Mouse (Mus musculus) forebrain, embryonic 16.5 days (tissue): ENCODE data around the gene Cdt1. TPM values are rescaled to one million over a fixed set of nuclear protein-coding genes. Genes with fewer than 3 reads are reported as not detected.

Source experiments
- ATAC-seq: fragments of 200-750 bp; cut with Nextera tagmentation; 2 replicates; pipeline ENCODE4 v1.8.0; 2017; ENCODE audit warnings: mild to moderate bottlenecking, moderate library complexity
- H3K27ac ChIP-seq: fragments of 300-500 bp; sonication (generic); 2 replicates; pipeline ENCODE4 v1.5.1; 2014; ENCODE audit warnings: low read length, control low read depth
- H3K27me3 ChIP-seq: fragments of 300-500 bp; sonication (generic); replicated peaks from 2 replicates; pipeline ENCODE4 v1.6.1; 2014; ENCODE audit warnings: low read length; ENCODE audit not compliant: control insufficient read depth, insufficient read depth
- H3K36me3 ChIP-seq: fragments of 300-500 bp; sonication (generic); 2 replicates; pipeline ENCODE4 v1.6.1; 2014; ENCODE audit not compliant: control insufficient read depth, insufficient read depth
- H3K4me1 ChIP-seq: fragments of 300-500 bp; sonication (generic); replicated peaks from 2 replicates; pipeline ENCODE4 v1.6.1; 2014; ENCODE audit warnings: low read length; ENCODE audit not compliant: control insufficient read depth, insufficient read depth
- H3K4me2 ChIP-seq: fragments of 300-500 bp; sonication (generic); 2 replicates; pipeline ENCODE4 v1.6.1; 2014; ENCODE audit warnings: mild to moderate bottlenecking, low read length, control low read depth
- H3K4me3 ChIP-seq: fragments of 300-500 bp; sonication (generic); replicated peaks from 2 replicates; pipeline ENCODE4 v1.5.1; 2014; ENCODE audit warnings: mild to moderate bottlenecking, low read length, control low read depth
- H3K9ac ChIP-seq: fragments of 300-500 bp; sonication (generic); replicated peaks from 2 replicates; pipeline ENCODE4 v1.6.1; 2014; ENCODE audit warnings: low read depth, low read length, control low read depth
- H3K9me3 ChIP-seq: fragments of 300-500 bp; sonication (generic); 2 replicates; pipeline ENCODE4 v1.6.1; 2016; ENCODE audit warnings: low read length; ENCODE audit not compliant: control insufficient read depth
- WGBS: fragments of 180-500 bp; shearing (Covaris S2); extraction: QIAGEN DNeasy Blood & Tissue Kit; methylation state at CpG from one replicate; pipeline ENCODE4 v1.1.7; 2014; 5-methylcytosine and 5-hydroxymethylcytosine counted together
- microRNA-seq: library from miRNA; unstranded; fragments of <30 nt; microRNA quantifications from one replicate; pipeline ENCODE4, GENCODE M21; 2017
- polyA plus RNA-seq: library from polyadenylated mRNA; unstranded; fragments of >200 nt; fragmentation: Nextera tagmentation; extraction: Ambion mirVana; gene quantifications from 2 replicates; pipeline ENCODE4 v1.2.1, GENCODE M21; 2015

Gene Cdt1
- polyA plus RNA-seq, 1 experiment from 2014 or later, result 12.0 TPM

DNA sequence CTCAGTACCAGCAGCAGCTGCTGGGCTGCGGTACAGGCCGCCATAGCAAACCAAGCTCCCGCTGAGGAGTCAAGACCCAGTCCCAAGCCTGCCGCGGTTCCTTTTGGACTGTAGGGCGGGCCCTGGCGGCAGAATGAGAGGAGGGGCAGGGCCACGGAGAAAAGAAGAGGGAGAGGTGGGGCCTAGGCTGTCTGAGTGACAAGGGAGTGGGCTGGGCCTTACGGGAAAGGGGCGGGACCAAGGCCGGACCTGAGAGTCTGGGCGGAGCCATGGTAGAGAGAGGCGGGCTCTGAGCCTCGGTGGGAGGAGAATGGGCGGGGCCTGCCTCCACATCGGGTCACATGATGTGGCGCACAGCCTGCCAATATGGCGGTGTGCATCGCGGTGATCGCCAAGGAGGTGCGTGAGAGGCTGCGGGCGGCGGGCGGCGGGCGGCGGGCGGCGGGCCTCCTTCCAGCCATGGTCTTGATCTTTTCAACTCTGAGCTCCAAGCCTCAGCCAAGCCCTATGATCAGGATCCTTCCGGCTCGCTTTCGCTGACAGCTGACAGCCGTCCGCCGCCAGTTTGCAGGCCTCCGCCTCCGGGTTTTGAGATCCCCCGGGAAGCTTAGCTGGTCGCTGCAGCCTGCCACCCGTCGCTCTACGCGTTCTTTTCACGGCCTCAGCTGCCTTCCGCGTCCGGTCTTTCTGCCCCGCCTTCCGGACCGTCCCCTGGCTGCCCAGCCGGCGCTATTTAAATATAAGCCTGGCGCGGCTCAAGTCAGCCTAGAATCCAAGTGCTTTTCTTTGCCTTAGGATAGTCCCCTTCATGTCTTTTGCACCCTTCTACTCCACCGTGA is 43.7 kb downstream of the Cdt1 start, which contains the start of the genes Galns and Trappc2l:
Galns (minus strand) TSS at position 169 of the 839 bp plus-strand sequence.
Trappc2l (plus strand) TSS at position 346 of the 839 bp plus-strand sequence.
- H3K4me2 ChIP-seq, result peak within 1 kb of the TSS; percentile 93
- H3K4me3 ChIP-seq, result peak within 1 kb of the TSS; percentile 62
- under 1% methylated on average over 46 of the region's 57 CpGs for WGBS
- H3K36me3 ChIP-seq, result no peaks in the 10 kb centered on the region
- peaks cover 16% of the 10 kb centered on the region for H3K4me1 ChIP-seq
- H3K27ac ChIP-seq, result peak within 1 kb of the TSS; percentile 83
- H3K27me3 ChIP-seq, result no peaks in the 10 kb centered on the region
- H3K9ac ChIP-seq, result peak within 1 kb of the TSS; percentile 79
- ATAC-seq, result peak; percentile 98
- H3K9me3 ChIP-seq, result no peaks in the 10 kb centered on the region

DNA sequence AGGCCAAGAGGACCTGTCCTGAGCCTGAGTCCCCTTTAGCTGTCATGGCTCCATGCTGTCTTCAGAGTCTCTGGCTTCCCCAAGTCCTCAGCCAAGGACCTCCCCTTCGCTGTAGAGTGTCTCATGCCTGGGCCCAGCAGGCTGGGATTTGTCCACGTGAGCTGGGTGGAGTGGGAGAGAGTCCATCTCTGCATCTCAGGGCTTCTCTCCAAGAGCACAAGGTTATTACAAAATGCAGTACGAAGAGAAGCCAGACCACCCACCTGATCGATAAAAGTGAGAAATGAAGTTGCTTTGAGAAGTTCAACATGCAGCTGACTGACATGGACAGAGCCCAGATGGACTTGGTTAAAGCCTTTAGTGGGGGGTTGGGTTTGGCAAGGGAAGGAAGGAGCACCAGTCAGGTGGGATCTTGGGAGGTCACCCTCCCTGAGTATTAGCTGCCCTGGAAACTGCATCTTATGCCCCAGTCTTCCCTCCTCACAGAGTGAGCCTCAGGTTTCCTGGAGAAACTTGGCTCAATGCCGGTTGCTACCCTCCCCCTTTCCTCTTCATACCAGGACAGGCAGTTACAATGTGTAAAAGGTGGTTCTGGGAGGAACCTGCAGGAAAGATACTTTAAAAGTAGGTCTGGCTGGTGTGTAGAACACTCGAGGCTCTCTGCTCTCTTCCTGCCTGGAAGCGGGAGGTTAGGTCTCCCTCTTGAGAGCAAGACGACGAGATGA is 48.5 kb downstream of the Cdt1 start:
- H3K9me3 ChIP-seq, result no peaks in the 10 kb centered on the region
- no peaks in the 10 kb centered on the region for H3K27me3 ChIP-seq
- no peak overlapping the region for H3K4me2 ChIP-seq
- no peaks in the 10 kb centered on the region for H3K36me3 ChIP-seq
- ATAC-seq, result no peak
- H3K27ac ChIP-seq, result no peak overlapping the region
- H3K9ac ChIP-seq, result no peak overlapping the region
- no peak overlapping the region for H3K4me3 ChIP-seq
- H3K4me1 ChIP-seq, result peaks cover 11% of the 10 kb centered on the region
- 74% methylated on average over 9 of the region's 9 CpGs for WGBS

DNA sequence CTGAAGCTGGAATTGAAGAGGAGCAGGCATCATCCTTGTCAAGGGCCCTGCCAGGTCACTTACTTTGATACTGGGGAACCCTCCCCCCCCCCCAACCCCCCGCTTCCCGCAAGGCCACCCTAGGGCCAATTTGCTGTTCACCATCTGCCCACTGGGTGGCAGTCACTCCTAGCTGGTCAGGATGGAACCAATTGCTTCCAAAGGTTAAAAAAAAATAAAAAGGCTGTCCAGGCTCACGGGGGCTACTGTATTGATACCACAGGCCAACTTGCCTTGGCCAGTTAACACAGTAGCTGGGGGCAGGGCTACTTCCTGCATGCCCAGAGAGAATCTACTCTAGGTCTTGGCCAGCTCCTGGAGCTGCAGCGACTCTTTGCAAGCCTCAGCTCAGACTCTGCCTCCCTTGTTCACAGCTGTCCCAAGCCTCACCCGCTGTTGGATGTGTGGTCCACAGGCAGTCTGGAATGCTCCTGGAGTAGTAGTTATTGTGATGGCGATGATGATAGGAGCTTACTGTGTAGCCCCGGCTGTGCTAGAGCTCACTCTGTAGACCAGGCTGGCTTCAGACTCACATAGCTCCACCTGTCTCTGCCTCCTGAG is 50.2 kb downstream of the Cdt1 start:
- Histone ChIP-seq H3K9ac (no peak overlapping the region), H3K27ac (no peak overlapping the region), H3K4me1 (peaks cover 2% of the 10 kb centered on the region; the same call in 1 of the 2 replicates), H3K9me3 (no peaks in the 10 kb centered on the region), H3K36me3 (no peaks in the 10 kb centered on the region), H3K27me3 (no peaks in the 10 kb centered on the region), H3K4me2 (no peak overlapping the region), H3K4me3 (no peak overlapping the region)
- 31% methylated on average over 5 of the region's 7 CpGs for WGBS
- 0 out of 2 replicates have a peak, but pooled peaks have one; percentile 47 for ATAC-seq

DNA sequence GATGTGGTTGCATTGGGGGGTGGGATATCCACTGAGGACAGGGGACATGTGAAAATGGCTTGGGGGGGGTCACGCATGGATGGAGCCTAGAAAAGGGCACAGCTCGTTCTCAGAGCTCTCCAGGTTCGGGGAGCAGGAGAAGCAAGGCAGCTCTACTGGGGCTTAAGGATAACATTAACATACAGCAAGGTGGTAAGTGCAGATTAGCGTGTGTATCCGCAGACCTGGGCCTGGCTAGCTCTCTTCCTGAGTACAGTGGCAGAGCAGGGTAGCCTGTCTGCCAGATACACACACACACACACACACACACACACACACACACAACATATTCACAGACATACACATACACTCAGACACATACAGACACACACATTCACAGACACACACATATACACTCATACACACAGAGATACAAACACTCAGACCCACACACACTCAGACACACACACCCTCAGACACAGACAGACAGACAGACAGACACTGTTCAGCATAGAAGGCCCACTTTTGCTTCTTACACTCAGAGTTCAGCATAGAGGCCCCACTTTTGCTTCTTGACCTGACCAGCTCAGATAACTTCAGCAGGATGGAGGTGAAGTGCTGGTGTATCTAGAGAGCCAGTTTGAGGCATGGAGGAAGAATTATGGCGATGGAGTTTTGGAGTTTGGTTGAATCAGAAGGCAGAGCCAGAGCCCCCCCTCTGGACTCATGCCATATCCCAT is 51.0 kb downstream of the Cdt1 start:
- Histone ChIP-seq H3K9ac (no peak overlapping the region), H3K4me1 (peaks cover 2% of the 10 kb centered on the region; the same call in 1 of the 2 replicates), H3K9me3 (no peaks in the 10 kb centered on the region), H3K4me2 (no peak overlapping the region), H3K27ac (no peak overlapping the region), H3K27me3 (no peaks in the 10 kb centered on the region), H3K4me3 (no peak overlapping the region), H3K36me3 (no peaks in the 10 kb centered on the region)
- WGBS, result 68% methylated on average over 6 of the region's 6 CpGs
- ATAC-seq, result no peak

DNA sequence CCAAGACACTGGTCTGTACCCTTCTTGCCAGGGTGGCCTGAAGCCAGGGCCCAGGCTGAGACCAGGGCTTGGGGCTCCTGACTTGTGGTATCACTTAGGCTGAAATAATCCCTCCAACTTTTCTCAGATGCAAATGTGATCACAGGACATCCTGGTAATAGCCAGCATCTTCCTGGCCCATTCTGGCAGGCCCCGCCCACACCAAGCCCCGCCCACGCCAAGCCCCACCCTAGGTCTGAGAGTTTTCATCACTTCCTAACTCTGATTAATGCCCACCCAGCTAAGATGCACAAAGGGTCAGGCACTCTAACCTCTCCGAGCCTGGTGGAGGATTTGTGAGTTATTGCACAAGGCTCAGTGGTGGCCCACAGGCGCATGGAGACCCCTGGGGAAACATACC is 52.6 kb downstream of the Cdt1 start:
- H3K27ac ChIP-seq, result no peak overlapping the region
- H3K27me3 ChIP-seq, result no peaks in the 10 kb centered on the region
- peaks cover 2% of the 10 kb centered on the region; the same call in 1 of the 2 replicates for H3K4me1 ChIP-seq
- no peaks in the 10 kb centered on the region for H3K9me3 ChIP-seq
- H3K4me3 ChIP-seq, result no peak overlapping the region
- H3K4me2 ChIP-seq, result no peak overlapping the region
- ATAC-seq, result no peak
- WGBS, result 38% methylated on average over 5 of the region's 5 CpGs
- H3K9ac ChIP-seq, result no peak overlapping the region
- no peaks in the 10 kb centered on the region for H3K36me3 ChIP-seq

DNA sequence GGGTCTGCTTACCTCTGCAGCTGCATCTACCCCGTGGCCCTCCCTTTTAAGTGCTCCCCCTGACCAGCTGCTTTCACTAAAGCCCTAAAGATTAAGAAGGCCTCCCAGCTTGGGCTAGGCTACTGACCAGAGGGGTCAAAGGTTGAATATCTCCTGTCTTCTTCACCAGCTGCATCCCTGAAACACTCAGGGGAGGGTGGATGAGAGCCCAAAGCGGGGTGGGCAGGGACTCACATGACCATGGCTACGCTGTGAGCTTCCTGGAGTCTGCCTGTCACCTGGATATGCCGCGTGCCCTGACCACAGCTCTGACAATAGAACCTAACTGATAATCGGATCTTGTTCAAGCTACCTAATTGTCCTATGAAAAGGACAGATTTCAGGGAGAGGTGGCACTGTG is 54.9 kb downstream of the Cdt1 start, which contains the start of gene Pabpn1l:
Pabpn1l (minus strand) TSS at position 13 of the 400 bp plus-strand sequence.
- no peak within 1 kb of the TSS for H3K27ac ChIP-seq
- no peaks in the 10 kb centered on the region for H3K27me3 ChIP-seq
- H3K4me1 ChIP-seq, result peaks cover 2% of the 10 kb centered on the region; the same call in 1 of the 2 replicates
- no peak within 1 kb of the TSS for H3K4me2 ChIP-seq
- H3K9me3 ChIP-seq, result no peaks in the 10 kb centered on the region
- H3K4me3 ChIP-seq, result no peak within 1 kb of the TSS
- ATAC-seq, result no peak
- no peaks in the 10 kb centered on the region for H3K36me3 ChIP-seq
- WGBS, result 71% methylated on average over 6 of the region's 6 CpGs
- H3K9ac ChIP-seq, result no peak within 1 kb of the TSS

Small RNAs within 50 kb of the gene (microRNA-seq; reads per million reads assigned to microRNA genes)
- not detected for gene Mir6396

Other genes with a start within 250 kb of the Cdt1 start
- not detected in 2 replicates for gene Trhr2, start 207.3 kb upstream of the Cdt1 start, polyA plus RNA-seq
- 44.7 and 47.5 TPM in 2 replicates for gene Zc3h18, start 191.4 kb upstream of the Cdt1 start, polyA plus RNA-seq
- 0.61 TPM in 1 of 2 replicates, not detected in the other for gene Il17c, start 146.0 kb upstream of the Cdt1 start, polyA plus RNA-seq
- 25.1 and 30.5 TPM in 2 replicates for gene Cyba, start 135.1 kb upstream of the Cdt1 start, polyA plus RNA-seq
- gene Mvd, start 124.6 kb upstream of the Cdt1 start, polyA plus RNA-seq, result 51.0 and 60.0 TPM in 2 replicates
- gene Snai3, start 107.3 kb upstream of the Cdt1 start, polyA plus RNA-seq, result not detected in 2 replicates
- gene Rnf166, start 92.0 kb upstream of the Cdt1 start, polyA plus RNA-seq, result 39.6 and 41.8 TPM in 2 replicates
- 72.5 and 87.3 TPM in 2 replicates for gene Ctu2, start 91.9 kb upstream of the Cdt1 start, polyA plus RNA-seq
- gene Piezo1, start 16.7 kb upstream of the Cdt1 start, polyA plus RNA-seq, result 1.9 and 3.4 TPM in 2 replicates
- 184 and 204 TPM in 2 replicates for gene Aprt, start 8.9 kb downstream of the Cdt1 start, polyA plus RNA-seq
- 3.8 and 4.6 TPM in 2 replicates for gene Galns, start 43.4 kb downstream of the Cdt1 start, polyA plus RNA-seq
- gene Trappc2l, start 43.6 kb downstream of the Cdt1 start, polyA plus RNA-seq, result 72.0 and 92.6 TPM in 2 replicates
- gene Pabpn1l, start 54.7 kb downstream of the Cdt1 start, polyA plus RNA-seq, result not detected in 2 replicates
- gene Cbfa2t3, start 131.1 kb downstream of the Cdt1 start, polyA plus RNA-seq, result 11.6 and 13.8 TPM in 2 replicates
- gene Acsf3, start 207.5 kb downstream of the Cdt1 start, polyA plus RNA-seq, result 13.6 and 15.9 TPM in 2 replicates